Mouse (Mus musculus): Measurements from ENCODE around the gene Zfp607a.
"Not testable (repeated sequence)": the region's sequence is repeated elsewhere in the genome, so short reads cannot be mapped to it uniquely, and the experiment has no call there.

Gene Zfp607a

GRCm38 (mm10) chr7:27857227-27857626 is at the start of gene Zfp607a:
Gene Zfp607a (plus strand): TSS chr7:27857527.
- in situ Hi-C loops (cut with MboI; ENCODE audit: low pct_unique_long_range_greater_than_20kb in 1 of 2, low sequenced_read_pairs in 2 of 2, unreplicated experiment in 1 of 2), result no loop called here

DNA sequence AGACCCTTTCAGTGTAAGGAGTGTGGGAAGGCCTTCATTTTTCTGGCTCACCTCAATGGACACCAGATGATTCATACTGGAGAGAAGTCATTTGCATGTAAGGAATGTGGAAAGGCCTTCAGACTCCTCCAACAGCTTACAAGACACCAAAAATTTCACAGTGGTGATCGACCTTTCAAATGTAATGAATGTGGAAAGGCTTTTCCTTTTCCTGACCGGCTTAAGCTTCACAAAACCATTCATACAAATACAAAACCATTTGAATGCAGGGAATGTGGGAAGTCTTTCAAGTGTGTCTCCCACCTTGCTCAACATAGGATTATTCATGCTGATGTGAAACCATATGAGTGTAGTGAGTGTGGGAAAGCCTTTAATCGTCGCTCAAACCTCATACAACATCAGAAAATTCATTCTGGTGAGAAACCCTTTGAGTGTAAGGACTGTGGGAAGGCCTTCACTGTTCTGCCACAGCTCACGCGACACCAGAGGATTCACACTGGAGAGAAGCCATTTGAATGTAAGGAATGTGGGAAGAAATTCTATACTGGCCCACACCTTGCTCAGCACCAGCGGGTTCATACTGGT is 38.7 kb upstream of the Zfp607a start:
- in situ Hi-C loops (cut with MboI; ENCODE audit: low pct_unique_long_range_greater_than_20kb in 1 of 2, low sequenced_read_pairs in 2 of 2, unreplicated experiment in 1 of 2), result no loop called here

GRCm38 (mm10) chr7:27822611-27823010 is 34.7 kb upstream of the Zfp607a start:
- in situ Hi-C loops (cut with MboI; ENCODE audit: low pct_unique_long_range_greater_than_20kb in 1 of 2, low sequenced_read_pairs in 2 of 2, unreplicated experiment in 1 of 2), result no loop called here

- in situ Hi-C loops (cut with MboI; ENCODE audit: low pct_unique_long_range_greater_than_20kb in 1 of 2, low sequenced_read_pairs in 2 of 2, unreplicated experiment in 1 of 2), result no loop called here
Observed at GRCm38 (mm10) chr7:27834131-27834530, 23.2 kb upstream of the Zfp607a start.

DNA sequence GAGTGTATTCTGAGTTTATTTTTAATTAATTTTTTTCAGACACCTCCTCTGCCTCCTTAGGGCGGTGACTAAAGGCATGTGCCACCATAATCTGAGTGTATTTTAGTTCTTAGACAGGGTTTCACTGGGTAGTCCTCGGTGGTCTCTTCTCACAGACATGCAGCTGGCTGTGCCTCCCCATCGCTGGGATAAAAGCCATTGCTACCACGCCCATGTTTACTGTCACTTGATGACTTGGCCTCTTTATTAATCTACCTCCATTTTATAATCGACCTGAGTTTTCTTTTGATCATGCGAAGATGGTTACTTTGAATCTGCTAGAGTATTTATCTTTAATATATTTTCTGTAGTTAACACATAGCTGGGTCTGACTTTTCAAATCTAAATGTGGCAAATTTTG is 19.4 kb upstream of the Zfp607a start:
- in situ Hi-C loops (cut with MboI; ENCODE audit: low pct_unique_long_range_greater_than_20kb in 1 of 2, low sequenced_read_pairs in 2 of 2, unreplicated experiment in 1 of 2), result no loop called here

DNA sequence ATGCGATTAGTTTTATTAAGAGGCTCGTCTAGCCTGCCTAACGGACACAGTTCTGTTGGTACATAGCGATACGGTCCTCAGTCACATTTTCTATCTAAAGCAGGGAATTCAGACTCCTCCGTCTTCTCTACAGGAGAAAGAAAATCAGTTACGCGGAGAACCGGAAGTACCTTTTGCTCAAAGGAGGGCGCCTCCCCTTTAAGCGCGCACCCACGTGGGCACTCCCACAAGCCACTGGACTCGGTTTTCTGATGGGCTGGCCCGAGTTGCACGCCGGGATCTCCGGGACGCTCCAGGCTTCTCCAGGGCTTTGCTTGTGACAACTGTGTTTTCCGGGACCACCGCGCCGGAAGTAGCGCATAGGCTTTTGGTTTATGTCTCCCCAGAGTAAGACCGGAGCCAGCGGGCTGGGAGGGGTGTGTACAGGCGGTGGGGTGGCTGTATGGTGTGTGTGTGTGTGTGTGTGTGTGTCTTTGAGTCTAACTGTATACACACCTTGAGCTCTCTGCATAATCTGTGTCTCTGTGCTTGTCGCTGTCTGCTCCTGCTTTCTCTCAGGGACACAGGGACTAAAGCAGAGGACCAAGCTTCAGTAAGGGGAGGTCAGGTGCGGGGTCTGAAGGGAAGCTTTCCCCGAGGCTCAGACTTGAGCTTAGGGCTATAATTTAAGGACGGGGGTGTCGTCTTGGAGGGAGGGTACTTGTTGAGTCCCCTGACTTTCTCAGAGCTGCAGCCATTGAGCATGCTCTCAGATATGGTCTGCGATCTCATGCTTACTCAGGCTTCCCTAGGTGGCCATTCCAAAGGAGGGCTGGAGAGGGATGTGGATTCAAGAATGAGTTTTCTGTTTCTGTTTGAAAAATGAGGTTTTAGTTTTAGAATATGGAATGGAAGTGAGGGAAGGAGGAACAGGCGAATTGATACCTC is 18.7 kb upstream of the Zfp607a start, which contains the start of gene Zfp59:
Gene Zfp59, plus strand, starts transcription at position 285 of the 927 bp plus-strand sequence.
- in situ Hi-C loops (cut with MboI; ENCODE audit: low pct_unique_long_range_greater_than_20kb in 1 of 2, low sequenced_read_pairs in 2 of 2, unreplicated experiment in 1 of 2), result no loop called here

DNA sequence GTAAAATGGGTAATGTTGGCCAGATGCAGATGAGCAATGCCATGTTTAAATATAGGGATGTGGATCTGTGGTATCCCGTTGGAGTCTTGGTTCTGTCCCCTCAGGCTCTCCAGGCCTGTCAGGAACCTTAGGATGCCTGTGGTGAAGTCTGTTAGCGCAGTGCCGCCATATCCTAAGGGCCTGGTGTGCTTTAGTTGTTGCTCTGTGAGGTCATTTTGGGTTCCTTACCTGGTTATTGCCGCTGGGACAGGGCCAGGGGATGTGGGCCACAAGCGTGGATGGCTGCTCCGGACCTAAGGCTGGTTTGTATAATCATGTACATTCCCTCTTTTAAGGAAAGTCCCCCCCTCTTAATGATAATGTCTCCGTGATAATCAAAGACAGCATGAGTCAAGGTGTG is 17.7 kb upstream of the Zfp607a start:
- in situ Hi-C loops (cut with MboI; ENCODE audit: low pct_unique_long_range_greater_than_20kb in 1 of 2, low sequenced_read_pairs in 2 of 2, unreplicated experiment in 1 of 2), result no loop called here

GRCm38 (mm10) chr7:27840104-27840503 is 17.2 kb upstream of the Zfp607a start:
- in situ Hi-C loops (cut with MboI; ENCODE audit: low pct_unique_long_range_greater_than_20kb in 1 of 2, low sequenced_read_pairs in 2 of 2, unreplicated experiment in 1 of 2), result no loop called here

DNA sequence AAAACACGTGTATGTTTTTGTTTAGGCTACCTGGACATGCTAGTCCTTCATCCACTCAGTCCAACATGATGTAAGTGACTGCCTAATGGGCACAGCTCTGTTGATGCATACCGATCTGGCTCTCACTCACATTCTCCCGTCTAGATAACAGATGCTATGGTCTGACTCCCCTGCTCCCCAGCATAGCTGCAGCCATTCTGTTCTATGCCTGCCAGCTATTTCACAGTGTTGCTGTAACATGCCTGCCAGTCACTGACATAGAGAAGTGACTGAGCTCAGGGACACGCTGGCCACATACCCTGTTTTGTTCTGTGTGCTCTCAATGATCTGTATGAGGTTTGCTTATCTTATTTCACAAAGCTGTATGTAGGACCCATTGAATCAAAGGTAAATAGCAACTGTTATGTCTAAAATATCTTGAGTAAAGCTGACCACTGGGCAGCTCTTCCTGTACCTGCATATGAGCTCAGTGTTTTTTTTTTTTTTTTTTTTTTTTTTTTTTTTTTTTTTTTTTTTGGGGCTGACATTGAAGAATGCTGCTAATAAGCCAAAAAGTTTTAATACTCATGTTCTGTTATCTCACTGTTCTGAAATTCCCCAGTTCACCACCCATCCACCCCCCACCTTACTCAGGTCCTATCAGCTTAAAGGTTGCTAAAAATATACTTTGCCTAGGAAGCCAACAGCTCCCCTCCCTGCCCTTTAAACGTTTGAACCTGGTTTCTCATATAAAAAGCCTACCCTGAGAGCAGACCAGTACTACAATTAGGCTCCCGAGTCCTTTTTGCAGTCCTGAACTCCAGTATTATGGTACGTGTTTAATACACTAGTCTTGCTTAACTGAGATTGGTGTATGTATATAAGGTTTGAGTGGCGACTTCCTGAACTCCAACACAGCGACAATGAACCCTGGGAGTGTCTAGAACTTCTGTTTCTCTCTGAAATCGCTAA is 2.2 kb downstream of the Zfp607a start:
- in situ Hi-C loops (cut with MboI; ENCODE audit: low pct_unique_long_range_greater_than_20kb in 1 of 2, low sequenced_read_pairs in 2 of 2, unreplicated experiment in 1 of 2), result no loop called here

DNA sequence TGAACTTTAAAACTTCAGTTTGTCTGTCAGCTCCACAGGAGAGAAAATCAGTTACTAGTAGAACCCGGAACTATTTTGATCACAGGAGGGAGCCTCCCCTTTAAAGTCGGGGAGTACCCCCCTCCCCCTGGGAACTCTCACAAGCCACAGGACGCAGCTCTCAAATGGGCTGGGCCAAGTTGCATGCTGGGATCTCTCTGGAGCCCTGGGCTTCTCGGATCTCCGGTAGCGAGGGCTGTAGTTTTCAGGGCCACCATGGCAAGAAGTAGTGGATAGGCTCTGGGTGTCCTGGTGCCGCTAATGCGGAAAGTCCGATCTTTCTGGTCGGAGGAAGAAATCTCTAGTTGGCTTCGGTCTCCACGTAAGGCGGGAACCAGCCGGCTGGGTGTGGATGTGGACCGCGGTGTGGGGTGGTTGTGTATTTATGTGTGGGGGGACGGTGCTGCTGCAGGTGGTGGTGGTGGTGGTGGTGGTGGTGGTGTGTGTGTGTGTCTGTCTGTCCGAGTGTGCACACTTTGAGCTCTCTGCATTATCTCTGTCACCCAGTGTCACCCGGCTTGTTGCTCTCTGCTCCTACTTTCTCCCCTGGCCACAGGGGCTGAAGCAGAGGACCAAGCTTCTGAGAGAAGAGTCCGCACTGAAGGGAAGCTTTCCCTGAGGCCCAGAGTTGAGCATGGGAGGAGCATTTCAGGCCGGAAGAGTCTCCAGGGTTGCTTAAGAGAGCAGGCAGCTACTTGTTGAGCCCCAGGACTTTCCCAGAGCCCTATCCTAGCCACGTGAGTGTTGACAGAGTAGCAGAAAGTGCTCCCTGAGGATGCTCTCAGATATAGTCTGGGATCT is 3.3 kb downstream of the Zfp607a start:
- in situ Hi-C loops (cut with MboI; ENCODE audit: low pct_unique_long_range_greater_than_20kb in 1 of 2, low sequenced_read_pairs in 2 of 2, unreplicated experiment in 1 of 2), result no loop called here

GRCm38 (mm10) chr7:27862578-27862977 is 5.3 kb downstream of the Zfp607a start:
- in situ Hi-C loops (cut with MboI; ENCODE audit: low pct_unique_long_range_greater_than_20kb in 1 of 2, low sequenced_read_pairs in 2 of 2, unreplicated experiment in 1 of 2), result not testable (repeated sequence)

- in situ Hi-C loops (cut with MboI; ENCODE audit: low pct_unique_long_range_greater_than_20kb in 1 of 2, low sequenced_read_pairs in 2 of 2, unreplicated experiment in 1 of 2), result no loop called here
Observed at GRCm38 (mm10) chr7:27881721-27882120, 24.4 kb downstream of the Zfp607a start.

DNA sequence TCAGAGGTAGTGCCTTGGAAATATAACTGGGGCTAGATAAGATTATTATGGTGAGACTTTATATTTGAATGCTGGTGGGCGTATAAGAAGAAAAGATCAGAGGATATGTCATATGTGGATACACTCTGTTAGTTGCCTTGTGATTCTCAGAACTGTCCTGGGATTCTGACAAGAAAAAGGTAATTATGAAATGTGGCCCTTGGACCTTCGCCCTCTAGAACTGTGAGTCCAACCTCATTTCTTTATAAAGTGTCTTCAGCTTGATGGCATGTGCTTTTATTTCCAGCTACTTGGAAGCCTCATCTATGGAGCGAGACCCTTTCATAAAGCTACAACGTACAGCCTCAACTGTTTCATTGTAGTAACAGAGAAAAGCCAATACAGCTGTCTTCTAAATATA is 43.3 kb downstream of the Zfp607a start:
- in situ Hi-C loops (cut with MboI; ENCODE audit: low pct_unique_long_range_greater_than_20kb in 1 of 2, low sequenced_read_pairs in 2 of 2, unreplicated experiment in 1 of 2), result loop anchor here in 1 of 2 experiments (25.0 kb wide), 1 partner anchor 337 kb away; no protein-coding TSS in a partner anchor

GRCm38 (mm10) chr7:27905061-27905848 is 47.9 kb downstream of the Zfp607a start:
- in situ Hi-C loops (cut with MboI; ENCODE audit: low pct_unique_long_range_greater_than_20kb in 1 of 2, low sequenced_read_pairs in 2 of 2, unreplicated experiment in 1 of 2), result loop anchor here in 1 of 2 experiments (25.0 kb wide), 1 partner anchor 332 kb away; no protein-coding TSS in a partner anchor

DNA sequence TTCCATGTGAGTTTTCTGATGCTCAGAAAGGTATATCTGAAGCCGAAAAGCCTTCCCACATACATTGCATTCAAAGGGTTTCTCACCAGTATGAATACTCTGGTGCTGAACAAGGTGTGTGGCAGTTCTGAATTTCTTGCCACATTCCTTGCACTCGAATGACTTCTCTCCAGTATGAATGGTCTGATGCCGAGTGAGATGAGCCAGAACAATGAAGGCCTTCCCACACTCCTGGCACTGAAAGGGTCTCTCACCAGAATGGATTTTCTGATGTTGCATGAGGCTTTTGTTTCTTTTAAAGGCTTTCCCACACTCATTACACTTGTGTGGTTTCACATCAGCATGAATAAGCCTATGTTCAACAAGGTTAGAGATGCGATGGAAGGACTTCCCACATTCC is 53.6 kb downstream of the Zfp607a start:
- in situ Hi-C loops (cut with MboI; ENCODE audit: low pct_unique_long_range_greater_than_20kb in 1 of 2, low sequenced_read_pairs in 2 of 2, unreplicated experiment in 1 of 2), result loop anchor here in 1 of 2 experiments (25.0 kb wide), 1 partner anchor 326 kb away; no protein-coding TSS in a partner anchor

GRCm38 (mm10) chr7:27927041-27927440 is 69.7 kb downstream of the Zfp607a start:
- in situ Hi-C loops (cut with MboI; ENCODE audit: low pct_unique_long_range_greater_than_20kb in 1 of 2, low sequenced_read_pairs in 2 of 2, unreplicated experiment in 1 of 2), result loop anchor here in 1 of 2 experiments (25.0 kb wide), 1 partner anchor 110 kb away; no protein-coding TSS in a partner anchor
